Mouse (Mus musculus): ENCODE measurements around the gene Rusc2. TPM values are rescaled to one million over a fixed set of nuclear protein-coding genes. Genes with fewer than 3 reads are reported as not detected.

The Rusc2 gene
- polyA plus RNA-seq, 1 experiment from 2014 or later, result 11.5 TPM

DNA sequence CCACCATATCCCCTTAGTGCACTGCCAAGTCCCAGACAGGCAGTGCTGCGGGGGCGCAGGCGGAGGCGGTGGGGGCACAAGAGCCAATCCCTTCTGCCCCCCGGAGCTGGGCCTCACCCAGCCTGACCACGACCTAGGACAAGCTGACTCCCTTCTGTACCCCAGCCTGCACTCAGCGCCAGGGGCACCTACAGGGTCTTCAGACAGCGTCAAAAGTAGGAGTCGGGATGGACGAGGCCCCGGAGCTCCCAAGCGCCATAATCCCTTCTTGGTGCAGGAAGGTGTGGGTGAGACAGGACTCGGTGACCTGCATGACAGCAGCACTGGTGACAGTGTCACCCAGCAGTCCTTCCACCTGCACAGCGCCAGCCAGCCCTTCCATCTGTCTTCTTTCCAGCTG, 33.0 kb downstream of the Rusc2 start:
- Histone ChIP-seq H3K4me3 (ENCODE audit: low read depth, low read length) (no peak overlapping the region), H3K4me2 (replicated peaks; ENCODE audit: low read depth) (no peak overlapping the region), H3K4me1 (replicated peaks; ENCODE audit: control insufficient read depth, insufficient read depth) (no peaks in the 10 kb centered on the region), H3K9me3 (ENCODE audit: control insufficient read depth, low read length) (no peaks in the 10 kb centered on the region), H3K9ac (ENCODE audit: low read length) (no peak overlapping the region), H3K27me3 (ENCODE audit: control insufficient read depth, insufficient read depth, low read length) (no peaks in the 10 kb centered on the region), H3K36me3 (ENCODE audit: control insufficient read depth, insufficient read depth, low read length) (peaks cover 15% of the 10 kb centered on the region), H3K27ac (replicated peaks) (no peak overlapping the region)
- WGBS, result 91% methylated on average over 14 of the region's 14 CpGs
- ATAC-seq (ENCODE audit: low FRiP score, low TSS enrichment), result no peak
- no peak for DNase-seq (ENCODE audit: low spot score)
- no peak for TF ChIP-seq EP300 (optimal IDR thresholded peaks at IDR 0.05)
- TF ChIP-seq CTCF (IDR thresholded peaks at IDR 0.05; ENCODE audit: low read depth), result no peak

DNA sequence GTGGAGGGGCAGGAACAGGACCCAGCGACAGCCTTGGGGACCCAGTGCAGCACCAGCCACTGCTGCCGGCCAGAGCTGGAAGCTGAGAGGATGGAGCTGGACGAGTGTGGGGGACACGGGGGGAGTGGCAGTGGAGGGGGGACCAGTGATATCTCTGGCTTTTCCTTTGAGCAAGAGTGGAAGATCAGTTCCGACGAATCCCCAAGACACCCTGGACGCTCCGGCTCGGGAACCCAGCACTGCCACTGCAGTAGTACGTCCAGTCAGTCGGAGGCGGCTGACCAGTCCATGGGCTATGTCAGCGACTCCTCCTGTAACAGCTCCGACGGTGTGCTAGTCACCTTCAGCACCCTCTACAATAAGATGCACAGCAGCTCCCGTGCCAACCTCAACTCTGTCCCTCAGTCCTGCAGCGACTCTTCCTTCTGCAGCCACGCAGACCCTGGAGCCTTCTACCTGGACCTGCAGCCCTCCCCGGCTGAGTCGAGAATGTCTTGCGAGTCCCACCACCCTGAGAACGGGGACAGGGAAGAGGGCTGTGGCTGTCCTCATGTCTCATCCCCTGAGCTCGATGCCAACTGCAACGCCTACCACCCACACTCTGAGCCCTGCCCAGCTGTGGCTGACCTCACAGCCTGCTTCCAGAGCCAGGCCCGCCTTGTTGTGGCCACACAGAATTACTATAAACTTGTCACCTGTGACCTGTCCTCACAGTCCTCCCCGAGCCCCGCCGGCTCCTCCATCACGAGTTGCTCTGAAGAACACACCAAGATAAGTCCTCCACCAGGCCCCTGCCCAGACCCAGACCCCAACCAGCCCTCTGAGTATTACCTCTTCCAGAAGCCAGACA, 33.7 kb downstream of the Rusc2 start:
- no peaks in the 10 kb centered on the region for H3K4me1 ChIP-seq (replicated peaks; ENCODE audit: control insufficient read depth, insufficient read depth)
- DNase-seq (ENCODE audit: low spot score), result no peak
- H3K4me2 ChIP-seq (replicated peaks; ENCODE audit: low read depth), result no peak overlapping the region
- no peaks in the 10 kb centered on the region for H3K27me3 ChIP-seq (ENCODE audit: control insufficient read depth, insufficient read depth, low read length)
- no peak for ATAC-seq (ENCODE audit: low FRiP score, low TSS enrichment)
- peaks cover 12% of the 10 kb centered on the region for H3K36me3 ChIP-seq (ENCODE audit: control insufficient read depth, insufficient read depth, low read length)
- TF ChIP-seq EP300 (optimal IDR thresholded peaks at IDR 0.05) (no peak), CTCF (IDR thresholded peaks at IDR 0.05; ENCODE audit: low read depth) (no peak)
- 88% methylated on average over 29 of the region's 29 CpGs for WGBS
- no peak overlapping the region for H3K9ac ChIP-seq (ENCODE audit: low read length)
- no peak overlapping the region for H3K4me3 ChIP-seq (ENCODE audit: low read depth, low read length)
- no peaks in the 10 kb centered on the region for H3K9me3 ChIP-seq (ENCODE audit: control insufficient read depth, low read length)
- H3K27ac ChIP-seq (replicated peaks), result no peak overlapping the region

DNA sequence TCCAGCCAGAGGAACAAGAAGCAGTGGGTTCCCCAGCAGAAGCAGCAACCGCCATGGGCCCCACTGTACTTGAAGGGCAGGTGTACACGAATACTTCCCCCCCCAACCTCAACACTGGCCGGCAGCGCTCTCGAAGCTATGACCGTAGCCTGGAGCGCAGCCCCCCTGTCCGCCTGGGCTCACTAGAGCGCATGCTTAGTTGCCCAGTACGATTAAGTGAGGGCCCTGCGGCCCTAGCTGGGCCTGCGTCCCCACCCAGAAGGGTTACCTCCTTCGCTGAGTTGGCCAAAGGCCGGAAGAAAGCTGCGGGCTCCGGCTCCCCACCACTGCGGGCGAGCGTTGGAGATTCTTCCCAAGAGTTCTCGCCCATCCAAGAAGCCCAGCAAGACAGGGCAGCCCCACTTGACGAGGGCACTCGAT, 34.3 kb downstream of the Rusc2 start:
- Histone ChIP-seq H3K27me3 (ENCODE audit: control insufficient read depth, insufficient read depth, low read length) (no peaks in the 10 kb centered on the region), H3K36me3 (ENCODE audit: control insufficient read depth, insufficient read depth, low read length) (peaks cover 12% of the 10 kb centered on the region), H3K9ac (ENCODE audit: low read length) (no peak overlapping the region), H3K27ac (replicated peaks) (no peak overlapping the region), H3K4me2 (replicated peaks; ENCODE audit: low read depth) (no peak overlapping the region), H3K4me1 (replicated peaks; ENCODE audit: control insufficient read depth, insufficient read depth) (no peaks in the 10 kb centered on the region), H3K4me3 (ENCODE audit: low read depth, low read length) (no peak overlapping the region), H3K9me3 (ENCODE audit: control insufficient read depth, low read length) (no peaks in the 10 kb centered on the region)
- DNase-seq (ENCODE audit: low spot score) (no peak), ATAC-seq (ENCODE audit: low FRiP score, low TSS enrichment) (no peak)
- 95% methylated on average over 22 of the region's 22 CpGs for WGBS
- TF ChIP-seq CTCF (IDR thresholded peaks at IDR 0.05; ENCODE audit: low read depth) (no peak), EP300 (optimal IDR thresholded peaks at IDR 0.05) (no peak)

DNA sequence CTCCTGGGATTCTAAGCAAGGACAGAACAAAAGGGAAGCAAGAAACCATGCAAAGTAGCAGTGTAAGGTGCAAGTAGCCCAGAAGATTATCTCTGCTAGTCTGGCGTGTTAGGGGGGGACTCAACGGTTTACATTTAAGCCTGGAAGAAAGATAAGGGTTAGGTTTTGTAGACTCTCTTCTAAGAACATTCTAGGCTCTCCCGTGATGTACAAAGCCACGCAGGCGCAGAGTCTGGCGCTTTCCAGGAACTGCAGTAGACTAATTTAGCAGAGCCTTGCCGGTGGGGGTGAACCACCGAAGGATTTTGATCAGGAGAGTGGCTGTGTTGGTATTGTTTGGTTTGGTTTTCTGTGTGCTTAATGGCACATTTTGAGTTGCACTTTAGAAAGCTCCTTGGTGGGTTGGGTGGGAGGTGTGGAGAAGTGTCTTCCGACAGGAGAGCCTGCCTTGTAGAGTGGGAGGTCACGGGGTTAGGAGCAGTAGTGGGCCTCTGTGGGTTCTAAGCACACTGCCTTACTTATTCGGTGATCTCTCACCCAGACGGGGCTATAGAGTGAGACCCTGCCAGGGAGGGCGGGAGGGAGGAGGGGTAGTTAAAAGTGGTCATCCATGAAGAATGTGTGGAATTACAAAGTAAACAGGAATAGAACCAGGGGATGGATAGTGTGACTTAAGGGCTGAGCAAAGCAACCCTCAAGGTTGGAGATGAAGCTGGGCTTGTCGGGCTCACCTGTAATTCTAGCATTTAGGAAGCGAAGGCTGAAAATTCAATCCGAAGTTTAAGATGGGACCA, 35.7 kb downstream of the Rusc2 start:
- no peak overlapping the region for H3K4me3 ChIP-seq (ENCODE audit: low read depth, low read length)
- H3K27me3 ChIP-seq (ENCODE audit: control insufficient read depth, insufficient read depth, low read length), result no peaks in the 10 kb centered on the region
- H3K27ac ChIP-seq (replicated peaks), result no peak overlapping the region
- H3K4me1 ChIP-seq (replicated peaks; ENCODE audit: control insufficient read depth, insufficient read depth), result no peaks in the 10 kb centered on the region
- no peaks in the 10 kb centered on the region for H3K9me3 ChIP-seq (ENCODE audit: control insufficient read depth, low read length)
- WGBS, result 63% methylated on average over 15 of the region's 16 CpGs
- TF ChIP-seq CTCF (IDR thresholded peaks at IDR 0.05; ENCODE audit: low read depth), result no peak
- TF ChIP-seq EP300 (optimal IDR thresholded peaks at IDR 0.05), result no peak
- no peak for DNase-seq (ENCODE audit: low spot score)
- no peak overlapping the region for H3K9ac ChIP-seq (ENCODE audit: low read length)
- peaks cover 19% of the 10 kb centered on the region for H3K36me3 ChIP-seq (ENCODE audit: control insufficient read depth, insufficient read depth, low read length)
- no peak for ATAC-seq (ENCODE audit: low FRiP score, low TSS enrichment)
- H3K4me2 ChIP-seq (replicated peaks; ENCODE audit: low read depth), result no peak overlapping the region

DNA sequence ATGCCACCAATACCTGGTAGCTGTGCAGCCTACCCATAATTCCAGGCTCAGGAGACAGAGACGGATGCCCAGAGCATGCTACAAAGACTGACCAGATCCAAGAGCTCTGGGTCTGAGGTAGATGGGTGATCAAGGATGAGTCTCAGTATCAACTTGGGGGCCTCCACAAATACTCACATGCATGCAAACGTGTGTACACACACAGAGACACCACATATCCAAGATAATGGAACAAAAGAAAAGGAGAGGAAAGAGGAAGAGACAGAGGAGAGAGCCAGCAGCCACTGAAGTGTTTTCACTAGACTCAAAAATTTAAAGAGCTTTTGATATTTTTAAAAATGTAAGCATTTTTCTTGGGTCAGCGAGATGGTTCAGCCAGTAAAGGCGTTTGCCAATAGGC, 36.7 kb downstream of the Rusc2 start:
- DNase-seq (ENCODE audit: low spot score) (no peak), ATAC-seq (ENCODE audit: low FRiP score, low TSS enrichment) (no peak)
- Histone ChIP-seq H3K9ac (ENCODE audit: low read length) (no peak overlapping the region), H3K4me3 (ENCODE audit: low read depth, low read length) (no peak overlapping the region), H3K27me3 (ENCODE audit: control insufficient read depth, insufficient read depth, low read length) (no peaks in the 10 kb centered on the region), H3K27ac (replicated peaks) (0 out of 2 replicates have a peak overlapping the region, but pooled peaks have one; percentile 36), H3K36me3 (ENCODE audit: control insufficient read depth, insufficient read depth, low read length) (peaks cover 24% of the 10 kb centered on the region), H3K9me3 (ENCODE audit: control insufficient read depth, low read length) (no peaks in the 10 kb centered on the region), H3K4me2 (replicated peaks; ENCODE audit: low read depth) (no peak overlapping the region), H3K4me1 (replicated peaks; ENCODE audit: control insufficient read depth, insufficient read depth) (no peaks in the 10 kb centered on the region)
- WGBS, result 57% methylated on average over 4 of the region's 4 CpGs
- TF ChIP-seq EP300 (optimal IDR thresholded peaks at IDR 0.05), result no peak
- no peak for TF ChIP-seq CTCF (IDR thresholded peaks at IDR 0.05; ENCODE audit: low read depth)

All from stomach, postnatal 0 days (tissue).